Mouse (Mus musculus) hindbrain, embryonic 16.5 days (tissue): Measurements from ENCODE around the gene Arhgap23. TPM values are rescaled to one million over a fixed set of nuclear protein-coding genes. Genes with fewer than 3 reads are reported as not detected.

ENCODE experiments used
- ATAC-seq: fragments of 200-750 bp; cut with Nextera tagmentation; 2 replicates; pipeline ENCODE4 v1.8.0; 2017; ENCODE audit warnings: moderate TSS enrichment, moderate library complexity
- H3K27ac ChIP-seq: fragments of 300-500 bp; sonication (generic); 2 replicates; pipeline ENCODE4 v1.5.1; 2014; ENCODE audit warnings: low read depth, mild to moderate bottlenecking, control low read depth, low read length, moderate library complexity
- H3K27me3 ChIP-seq: fragments of 300-500 bp; sonication (generic); replicated peaks from 2 replicates; pipeline ENCODE4 v1.6.1; 2014; ENCODE audit warnings: low read length; ENCODE audit not compliant: control insufficient read depth, insufficient read depth
- H3K36me3 ChIP-seq: fragments of 300-500 bp; sonication (generic); 2 replicates; pipeline ENCODE4 v1.6.1; 2014; ENCODE audit warnings: mild to moderate bottlenecking, low read length, moderate library complexity, mixed read lengths; ENCODE audit not compliant: control insufficient read depth, insufficient read depth
- H3K4me1 ChIP-seq: fragments of 300-500 bp; sonication (generic); 2 replicates; pipeline ENCODE4 v1.6.1; 2014; ENCODE audit warnings: low read depth, low read length; ENCODE audit not compliant: control insufficient read depth, insufficient read depth
- H3K4me2 ChIP-seq: fragments of 300-500 bp; sonication (generic); 2 replicates; pipeline ENCODE4 v1.6.1; 2014; ENCODE audit warnings: mild to moderate bottlenecking, low read length, control low read depth, moderate library complexity
- H3K4me3 ChIP-seq: fragments of 300-500 bp; sonication (generic); 2 replicates; pipeline ENCODE4 v1.5.1; 2014; ENCODE audit warnings: mild to moderate bottlenecking, low read length, control low read depth, moderate library complexity
- H3K9ac ChIP-seq: fragments of 300-500 bp; sonication (generic); 2 replicates; pipeline ENCODE4 v1.6.1; 2014; ENCODE audit warnings: low read depth, mild to moderate bottlenecking, control low read depth, low read length, moderate library complexity
- H3K9me3 ChIP-seq: fragments of 300-500 bp; sonication (generic); 2 replicates; pipeline ENCODE4 v1.6.1; 2014; ENCODE audit warnings: mild to moderate bottlenecking, low read length, moderate library complexity; ENCODE audit not compliant: control insufficient read depth
- WGBS: fragments of 180-500 bp; shearing (Covaris S2); extraction: QIAGEN DNeasy Blood & Tissue Kit; methylation state at CpG from one replicate; pipeline ENCODE4 v1.1.7; 2014; 5-methylcytosine and 5-hydroxymethylcytosine counted together
- polyA plus RNA-seq: library from polyadenylated mRNA; unstranded; fragments of >200 nt; fragmentation: Nextera tagmentation; extraction: Ambion mirVana; gene quantifications from 2 replicates; pipeline ENCODE4 v1.2.1, GENCODE M21; 2015

Gene Arhgap23
- polyA plus RNA-seq, 1 experiment from 2014 or later, result 9.4 TPM

DNA sequence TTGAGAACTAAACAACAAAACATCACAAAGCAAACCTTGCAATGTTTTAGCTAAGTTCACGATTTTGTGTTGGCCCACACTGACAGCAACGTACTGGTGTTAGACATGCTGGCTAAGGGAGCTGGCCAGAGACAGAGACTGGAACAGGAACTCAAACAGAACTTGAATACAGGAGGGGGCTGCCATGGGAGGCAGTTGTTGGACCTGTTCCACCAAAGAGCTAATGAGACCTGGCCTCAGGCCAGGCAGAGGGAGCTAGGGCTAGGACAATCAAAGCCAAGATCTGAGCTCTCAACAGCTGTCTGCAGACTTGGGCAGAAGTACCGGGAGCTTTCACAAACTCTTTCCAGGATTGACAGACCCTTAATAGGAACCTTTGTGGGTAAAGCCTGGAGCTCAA lies 125.3 kb downstream of the Arhgap23 start:
- ATAC-seq, result peak; percentile 15; the same call in 1 of the 2 replicates
- Histone ChIP-seq H3K4me3 (no peak overlapping the region), H3K9ac (no peak overlapping the region), H3K27me3 (peaks cover 14% of the 10 kb centered on the region), H3K27ac (no peak overlapping the region; the same call in 1 of the 2 replicates), H3K36me3 (peaks cover 2% of the 10 kb centered on the region; the same call in 1 of the 2 replicates), H3K4me1 (peaks cover 45% of the 10 kb centered on the region), H3K4me2 (no peak overlapping the region), H3K9me3 (no peaks in the 10 kb centered on the region)
- WGBS, result 29% methylated on average over 3 of the region's 3 CpGs

DNA sequence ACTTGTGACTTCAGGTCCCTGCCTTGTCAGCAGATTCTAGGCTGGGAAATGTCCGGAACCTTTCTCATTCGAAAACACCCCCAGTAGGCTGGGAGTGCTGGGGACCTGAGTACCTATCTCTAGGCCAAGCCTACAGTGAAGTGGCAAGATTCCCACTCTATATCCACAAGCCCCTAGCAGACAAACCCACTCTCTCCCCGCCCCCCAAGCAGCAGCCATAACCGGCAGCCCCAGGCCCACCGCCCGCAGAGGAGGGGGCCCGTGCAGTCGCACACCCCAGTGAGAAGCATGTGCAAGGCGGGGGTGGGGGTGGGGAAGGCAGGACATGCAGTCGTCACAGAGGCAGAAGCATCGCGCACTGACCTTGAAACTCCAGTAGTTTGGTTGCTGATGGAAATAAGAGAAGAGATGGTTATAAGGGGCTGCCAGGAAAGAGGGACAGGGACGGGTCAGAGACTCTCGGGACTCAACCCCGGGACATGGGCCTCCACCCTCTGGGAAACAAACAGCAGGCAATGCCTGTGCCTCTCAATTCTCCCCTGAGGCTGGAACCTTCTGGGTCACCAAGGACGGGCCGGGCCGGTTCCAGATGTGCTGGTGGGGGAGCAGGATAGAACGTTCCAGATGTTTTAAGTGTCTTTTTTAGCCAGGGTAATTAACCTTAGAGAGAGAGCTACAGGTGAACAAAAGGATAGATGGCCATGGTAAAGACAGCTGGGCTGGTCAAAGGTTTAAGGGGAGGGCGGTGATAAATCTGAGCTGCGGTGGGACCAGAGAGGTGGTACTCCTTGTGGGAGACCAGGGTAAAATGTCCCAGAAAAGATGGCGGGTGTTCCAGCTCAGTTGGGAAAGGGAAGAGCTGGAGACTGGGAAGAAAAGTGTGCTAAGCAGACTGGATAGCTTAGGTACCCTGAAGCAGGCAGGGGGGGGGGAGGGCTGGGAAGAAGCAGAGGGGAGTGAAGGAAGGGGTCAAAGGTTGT lies 127.1 kb downstream of the Arhgap23 start:
- Histone ChIP-seq H3K9me3 (no peaks in the 10 kb centered on the region), H3K27me3 (no peaks in the 10 kb centered on the region; the same call in 1 of the 2 replicates), H3K9ac (no peak overlapping the region), H3K4me2 (no peak overlapping the region), H3K4me1 (peaks cover 48% of the 10 kb centered on the region), H3K27ac (0 out of 2 replicates have a peak overlapping the region, but pooled peaks have one; percentile 37), H3K4me3 (no peak overlapping the region), H3K36me3 (no peaks in the 10 kb centered on the region)
- 74% methylated on average over 22 of the region's 22 CpGs for WGBS
- no peak for ATAC-seq

DNA sequence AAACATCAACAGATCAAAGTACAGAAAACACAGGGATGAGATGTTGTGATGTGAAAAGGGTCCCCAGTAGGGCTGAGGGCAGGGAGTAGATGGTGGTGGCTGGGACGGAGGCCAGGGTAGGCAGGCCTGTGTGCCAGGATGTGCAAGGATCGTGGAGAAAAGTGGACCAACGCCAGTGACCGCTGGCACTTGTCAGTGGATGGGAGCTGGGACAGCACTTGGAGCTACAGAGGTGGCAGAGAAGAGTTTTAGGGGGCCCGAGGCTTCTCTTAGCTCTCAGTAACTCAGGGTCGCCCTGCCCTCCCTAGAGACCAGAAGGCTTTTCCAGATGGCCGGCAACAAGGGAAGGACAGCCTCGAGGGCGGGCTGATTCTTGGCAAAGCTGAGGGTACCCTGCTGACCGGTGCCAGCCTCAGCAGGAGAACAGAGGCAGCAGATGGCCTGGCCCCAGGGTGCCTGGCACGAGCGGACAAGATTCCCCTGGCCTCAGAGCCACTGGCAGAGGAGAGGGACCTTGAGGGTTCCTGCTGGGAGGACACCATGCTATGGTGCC lies 127.9 kb downstream of the Arhgap23 start:
- Histone ChIP-seq H3K9ac (no peak overlapping the region), H3K4me3 (no peak overlapping the region), H3K36me3 (no peaks in the 10 kb centered on the region), H3K27ac (0 out of 2 replicates have a peak overlapping the region, but pooled peaks have one; percentile 37), H3K9me3 (no peaks in the 10 kb centered on the region), H3K4me1 (peaks cover 43% of the 10 kb centered on the region), H3K27me3 (peaks cover 2% of the 10 kb centered on the region; the same call in 1 of the 2 replicates), H3K4me2 (no peak overlapping the region)
- ATAC-seq, result peak; percentile 67
- 32% methylated on average over 12 of the region's 12 CpGs for WGBS

DNA sequence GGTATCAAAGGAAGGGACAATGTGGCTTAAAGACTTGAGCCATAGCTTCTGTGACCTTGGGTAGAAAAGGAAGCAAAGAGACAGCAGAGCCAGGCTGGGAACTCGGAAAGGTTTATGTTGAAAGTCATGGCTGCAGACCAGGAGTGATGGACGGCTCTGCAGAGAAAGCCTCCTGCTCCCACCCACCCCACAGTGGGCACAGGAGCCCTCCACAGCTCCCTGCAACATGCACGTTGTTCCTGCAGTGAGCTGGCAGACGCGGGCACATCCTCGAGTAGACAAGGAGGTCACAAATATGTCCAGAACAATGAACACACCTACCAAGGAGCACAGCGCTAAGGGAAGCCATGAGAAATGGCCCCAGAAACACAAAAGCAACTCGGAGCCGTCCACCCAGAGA lies 128.6 kb downstream of the Arhgap23 start:
- Histone ChIP-seq H3K27me3 (peaks cover 5% of the 10 kb centered on the region; the same call in 1 of the 2 replicates), H3K9ac (no peak overlapping the region), H3K4me1 (peaks cover 43% of the 10 kb centered on the region), H3K4me2 (no peak overlapping the region), H3K36me3 (no peaks in the 10 kb centered on the region), H3K27ac (no peak overlapping the region), H3K4me3 (no peak overlapping the region), H3K9me3 (no peaks in the 10 kb centered on the region)
- 72% methylated on average over 9 of the region's 9 CpGs for WGBS
- no peak for ATAC-seq

DNA sequence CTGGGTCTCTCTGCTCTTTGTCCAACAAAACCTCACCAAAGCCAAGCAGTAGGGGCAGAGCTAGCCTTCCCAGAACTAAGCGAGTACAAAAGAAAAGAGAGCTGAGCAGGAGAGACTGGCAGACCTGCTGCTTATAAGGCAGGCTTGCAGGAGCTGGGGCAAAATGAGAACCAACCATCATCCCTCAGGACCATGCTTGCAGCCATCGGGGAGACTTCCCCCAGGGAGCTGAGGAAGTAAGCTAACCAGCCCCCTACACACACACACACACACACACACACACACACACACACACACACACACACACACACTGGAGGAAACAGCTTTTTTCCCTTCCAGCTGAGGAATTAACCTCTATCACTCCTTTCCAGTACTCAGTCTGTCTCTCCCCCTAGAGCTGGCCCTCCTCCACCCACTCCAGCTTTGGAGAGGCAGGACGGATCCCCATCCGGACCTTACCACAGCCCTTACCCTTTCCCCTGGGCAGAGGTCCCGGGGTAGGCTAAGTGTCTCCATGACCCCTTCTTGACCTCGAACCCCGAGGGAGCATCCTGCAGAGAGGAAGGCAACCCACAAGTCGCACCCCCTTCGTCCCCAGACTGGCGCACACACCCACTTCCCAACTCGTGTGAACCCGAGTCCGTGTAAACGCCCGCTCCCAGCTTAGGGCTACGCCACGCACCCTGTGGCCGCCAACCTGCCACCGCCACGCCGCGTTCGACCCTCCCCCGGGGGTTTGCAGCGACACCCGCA lies 130.7 kb downstream of the Arhgap23 start:
- Histone ChIP-seq H3K27me3 (peaks cover 16% of the 10 kb centered on the region; the same call in 1 of the 2 replicates), H3K4me1 (peaks cover 33% of the 10 kb centered on the region), H3K9me3 (no peaks in the 10 kb centered on the region), H3K4me3 (peak overlapping the region; percentile 55), H3K4me2 (peak overlapping the region; percentile 98), H3K27ac (no peak overlapping the region), H3K9ac (peak overlapping the region; percentile 74), H3K36me3 (no peaks in the 10 kb centered on the region)
- 9% methylated on average over 26 of the region's 26 CpGs for WGBS
- ATAC-seq, result no peak

DNA sequence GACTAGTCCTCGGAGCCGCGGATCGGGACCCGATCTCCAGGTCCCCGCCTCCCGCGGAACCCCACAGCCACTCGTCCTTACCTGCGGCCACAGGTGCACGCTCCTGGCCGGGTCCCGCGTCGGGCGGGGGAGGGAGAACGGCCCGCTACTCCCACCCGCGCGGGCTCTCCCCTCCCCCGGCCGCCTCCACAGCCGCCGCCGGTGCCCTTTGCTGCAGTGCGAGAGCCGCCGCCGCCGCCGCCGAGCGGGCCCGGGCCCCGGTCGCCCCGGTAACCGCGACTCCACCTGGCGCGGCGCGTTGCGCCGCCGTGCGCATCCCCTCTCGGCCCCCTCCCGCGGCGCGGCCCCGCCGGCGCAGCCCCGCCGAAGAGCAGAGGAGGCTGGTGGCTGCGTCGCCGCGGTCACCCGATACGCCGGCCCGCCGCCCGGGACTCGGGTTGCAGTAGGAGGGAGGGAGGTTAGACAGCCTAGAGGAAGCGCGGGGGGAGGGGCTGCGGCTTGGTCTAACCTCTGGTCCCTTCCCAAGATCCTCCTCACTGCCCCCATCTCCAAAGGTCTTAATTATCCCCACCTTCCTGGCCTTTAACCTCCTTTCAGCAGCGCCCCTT lies 131.6 kb downstream of the Arhgap23 start:
- Histone ChIP-seq H3K27ac (peak overlapping the region; percentile 19; the same call in 1 of the 2 replicates), H3K9ac (peak overlapping the region; percentile 74), H3K4me1 (peaks cover 34% of the 10 kb centered on the region), H3K36me3 (no peaks in the 10 kb centered on the region), H3K4me3 (peak overlapping the region; percentile 55), H3K4me2 (peak overlapping the region; percentile 98), H3K27me3 (peaks cover 17% of the 10 kb centered on the region; the same call in 1 of the 2 replicates), H3K9me3 (no peaks in the 10 kb centered on the region)
- peak; percentile 32; the same call in 1 of the 2 replicates for ATAC-seq
- WGBS, result 0% methylated on average over 29 of the region's 73 CpGs

DNA sequence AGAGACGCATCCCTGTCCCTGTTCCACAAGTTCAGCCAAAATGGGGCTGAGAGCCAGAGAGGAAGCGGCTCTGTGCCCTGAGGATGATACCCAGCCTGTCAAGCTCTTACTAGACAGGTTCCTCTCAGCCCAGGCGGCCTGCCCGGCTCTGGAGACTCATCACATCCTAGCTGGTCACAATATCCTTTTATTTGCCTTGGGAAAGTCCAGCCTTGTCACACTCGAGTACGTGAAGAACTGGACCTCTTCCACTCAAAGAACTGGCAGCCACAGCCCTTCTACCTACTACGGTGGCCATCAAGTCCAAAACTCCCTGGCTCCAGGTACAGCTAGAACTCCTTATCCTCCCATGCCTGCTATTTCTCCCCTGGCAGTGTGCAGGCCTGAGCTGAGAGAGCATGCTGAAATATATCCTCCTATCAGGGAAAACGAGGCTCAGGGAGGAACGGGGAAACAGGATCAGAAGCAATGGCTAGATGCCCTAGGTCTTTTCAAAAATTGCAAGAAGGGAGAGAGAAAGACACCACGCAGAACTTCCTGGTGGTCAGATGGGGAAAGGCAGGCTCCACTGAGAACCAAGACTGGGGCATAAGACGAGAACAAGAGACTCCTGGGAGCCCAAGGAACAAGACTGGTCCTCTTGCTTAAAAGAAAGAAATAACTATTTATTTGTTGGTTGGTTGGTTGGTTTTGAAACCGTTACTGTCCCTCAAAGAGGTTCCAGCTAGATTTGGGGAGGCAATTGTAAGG lies 132.8 kb downstream of the Arhgap23 start:
- Histone ChIP-seq H3K9me3 (no peaks in the 10 kb centered on the region), H3K36me3 (no peaks in the 10 kb centered on the region), H3K27ac (no peak overlapping the region), H3K4me2 (no peak overlapping the region), H3K4me3 (no peak overlapping the region), H3K27me3 (peaks cover 18% of the 10 kb centered on the region; the same call in 1 of the 2 replicates), H3K4me1 (peaks cover 35% of the 10 kb centered on the region), H3K9ac (no peak overlapping the region)
- WGBS, result 74% methylated on average over 12 of the region's 12 CpGs
- no peak for ATAC-seq

DNA sequence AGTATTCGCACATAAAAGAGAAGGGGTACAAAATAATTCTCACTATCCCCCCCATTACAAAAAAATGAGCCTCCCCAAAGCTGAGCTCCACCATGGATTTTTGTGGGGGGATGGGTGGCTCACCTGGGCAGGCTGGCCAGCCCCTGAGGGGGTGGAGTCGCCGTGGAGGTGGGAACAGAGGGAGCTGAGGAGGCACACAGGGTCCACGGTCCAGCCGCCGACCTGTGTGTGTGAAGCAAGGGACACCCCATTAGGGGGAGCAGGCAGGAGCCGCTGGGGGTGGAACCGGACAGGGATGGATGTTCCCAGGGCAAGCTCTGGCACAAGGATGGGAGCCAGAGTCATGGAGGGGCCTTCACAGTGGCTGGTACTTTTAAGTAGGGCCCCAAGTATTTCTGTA lies 133.4 kb downstream of the Arhgap23 start:
- Histone ChIP-seq H3K4me1 (peaks cover 29% of the 10 kb centered on the region), H3K27me3 (peaks cover 18% of the 10 kb centered on the region; the same call in 1 of the 2 replicates), H3K9ac (no peak overlapping the region), H3K4me3 (no peak overlapping the region), H3K27ac (no peak overlapping the region), H3K4me2 (no peak overlapping the region), H3K36me3 (no peaks in the 10 kb centered on the region), H3K9me3 (no peaks in the 10 kb centered on the region)
- WGBS, result 61% methylated on average over 8 of the region's 8 CpGs
- ATAC-seq, result no peak
